Comparison of ENCODE assay signal across 8 mouse cellular contexts in genomic region chr8:89043940-89044339, GRCm38 (mm10). TPM values are rescaled to one million over a fixed set of nuclear protein-coding genes. Genes with fewer than 3 reads are reported as not detected.
DNase-seq lines count a peak whose midpoint lies in the region; ATAC-seq lines count a peak whose summit lies in the region.

Gene Sall1 (minus strand): TSS chr8:89044162.

- intact Hi-C loops in heart, postnatal 36 days (cut with DNase I), result loop anchor here (5.0 kb wide), 1 partner anchor 122 kb away; no protein-coding TSS in a partner anchor

- H3K4me3 ChIP-seq in heart, embryonic 14.5 days (ENCODE audit: control insufficient read depth in 1 of 2, insufficient read depth in 1 of 2, low read depth in 1 of 2, low read length in 2 of 2), result peak within 1 kb of the TSS; percentile 74 to 93
- peak within 1 kb of the TSS; percentile 57 for H3K4me3 ChIP-seq in intestine, embryonic 14.5 days (ENCODE audit: low read depth, low read length)
- peak within 1 kb of the TSS; percentile 81 for H3K4me3 ChIP-seq in limb, embryonic 11.5 days (ENCODE audit: low read depth, low read length)
- peak within 1 kb of the TSS; percentile 47 for H3K4me3 ChIP-seq in stomach, embryonic 14.5 days (ENCODE audit: low read depth, low read length)

- H3K4me2 ChIP-seq in heart, embryonic 14.5 days (ENCODE audit: low read length), result peak within 1 kb of the TSS; percentile 97
- H3K4me2 ChIP-seq in intestine, embryonic 14.5 days (ENCODE audit: low read length), result peak within 1 kb of the TSS; percentile 85
- H3K4me2 ChIP-seq in limb, embryonic 11.5 days (ENCODE audit: low read depth, severe bottlenecking), result peak within 1 kb of the TSS; percentile 72
- peak within 1 kb of the TSS; percentile 86 for H3K4me2 ChIP-seq in stomach, embryonic 14.5 days (replicated peaks; ENCODE audit: low read depth, low read length)

- no peaks in the 10 kb centered on the region for H3K36me3 ChIP-seq in heart, embryonic 14.5 days (ENCODE audit: control insufficient read depth, insufficient read depth, low read length)
- H3K36me3 ChIP-seq in intestine, embryonic 14.5 days (ENCODE audit: control insufficient read depth, insufficient read depth, low read length), result no peaks in the 10 kb centered on the region
- no peaks in the 10 kb centered on the region for H3K36me3 ChIP-seq in limb, embryonic 11.5 days (ENCODE audit: control insufficient read depth, insufficient read depth, low read length)
- no peaks in the 10 kb centered on the region for H3K36me3 ChIP-seq in stomach, embryonic 14.5 days (ENCODE audit: control insufficient read depth, insufficient read depth, low read length)

- peaks cover 56% of the 10 kb centered on the region for H3K27me3 ChIP-seq in heart, embryonic 14.5 days (ENCODE audit: control insufficient read depth, insufficient read depth, low read length)
- peaks cover 95% of the 10 kb centered on the region for H3K27me3 ChIP-seq in intestine, embryonic 14.5 days (replicated peaks; ENCODE audit: control insufficient read depth, insufficient read depth, low read length)
- H3K27me3 ChIP-seq in limb, embryonic 11.5 days (ENCODE audit: control insufficient read depth, insufficient read depth, low read length), result peaks cover 5% of the 10 kb centered on the region; the same call in 1 of the 2 replicates
- H3K27me3 ChIP-seq in stomach, embryonic 14.5 days (ENCODE audit: control insufficient read depth, insufficient read depth, low read length), result peaks cover 38% of the 10 kb centered on the region

- peak within 1 kb of the TSS; percentile 86 for H3K9ac ChIP-seq in heart, embryonic 14.5 days (ENCODE audit: low read length)
- peak within 1 kb of the TSS; percentile 34 for H3K9ac ChIP-seq in intestine, embryonic 14.5 days (ENCODE audit: low read length)
- peak within 1 kb of the TSS; percentile 99 for H3K9ac ChIP-seq in limb, embryonic 11.5 days (ENCODE audit: low read length)
- H3K9ac ChIP-seq in stomach, embryonic 14.5 days (replicated peaks; ENCODE audit: low read depth, low read length), result 0 out of 2 replicates have a peak within 1 kb of the TSS, but pooled peaks have one; percentile 6

- WGBS in heart, embryonic 14.5 days, result under 1% methylated on average over 25 of the region's 25 CpGs
- under 1% methylated on average over 25 of the region's 25 CpGs for WGBS in intestine, embryonic 14.5 days
- WGBS in limb, embryonic 11.5 days, result 0% methylated on average over 25 of the region's 25 CpGs
- under 1% methylated on average over 25 of the region's 25 CpGs for WGBS in stomach, embryonic 14.5 days

- H3K9me3 ChIP-seq in heart, embryonic 14.5 days (ENCODE audit: control insufficient read depth, low read length), result no peaks in the 10 kb centered on the region
- H3K9me3 ChIP-seq in intestine, embryonic 14.5 days (ENCODE audit: control insufficient read depth, low read length), result no peaks in the 10 kb centered on the region
- no peaks in the 10 kb centered on the region for H3K9me3 ChIP-seq in limb, embryonic 11.5 days (ENCODE audit: control insufficient read depth, low read length)
- no peaks in the 10 kb centered on the region for H3K9me3 ChIP-seq in stomach, embryonic 14.5 days (ENCODE audit: control insufficient read depth, low read depth, low read length)

- ATAC-seq in heart, embryonic 14.5 days (ENCODE audit: insufficient number of reproducible peaks, insufficient read depth, low FRiP score, low read depth), result no peak
- no peak for ATAC-seq in intestine, embryonic 14.5 days (replicated peaks; ENCODE audit: low FRiP score, low TSS enrichment, low read depth)
- ATAC-seq in limb, embryonic 11.5 days (ENCODE audit: insufficient number of reproducible peaks, low FRiP score, low TSS enrichment, low read depth), result peak; percentile 15; the same call in 1 of the 2 replicates
- ATAC-seq in stomach, embryonic 14.5 days (ENCODE audit: insufficient number of reproducible peaks, insufficient read depth, low FRiP score, low read depth), result no peak

- DNase-seq in heart, postnatal 36 days, result no peak
- peak; percentile 72 for DNase-seq in embryo, embryonic 11 days
- peak; percentile 77 for DNase-seq in intestine, embryonic 14.5 days (ENCODE audit: low spot score)
- DNase-seq in limb, embryonic 11.5 days (ENCODE audit: low spot score), result peak; percentile 74
- no peak for DNase-seq in spleen, adult 18-20 months
- DNase-seq in thymus, postnatal 14 days, result no peak

- peaks cover 6 to 9% of the 10 kb centered on the region in 2 experiments for H3K4me1 ChIP-seq in heart, embryonic 14.5 days (ENCODE audit: control insufficient read depth in 2 of 2, insufficient read depth in 2 of 2, low read length in 2 of 2)
- peaks cover 3% of the 10 kb centered on the region; the same call in 1 of the 2 replicates for H3K4me1 ChIP-seq in intestine, embryonic 14.5 days (replicated peaks; ENCODE audit: control insufficient read depth, insufficient read depth, low read length)
- H3K4me1 ChIP-seq in limb, embryonic 11.5 days (ENCODE audit: control insufficient read depth, insufficient read depth, low read length), result peaks cover 3% of the 10 kb centered on the region; the same call in 1 of the 2 replicates
- H3K4me1 ChIP-seq in stomach, embryonic 14.5 days (ENCODE audit: control insufficient read depth, insufficient read depth, low read length), result peaks cover 11% of the 10 kb centered on the region

- peak within 1 kb of the TSS; percentile 60 to 89; a peak in 3 of 4 replicates for H3K27ac ChIP-seq in heart, embryonic 14.5 days (replicated peaks in 1 of 2; ENCODE audit: control insufficient read depth in 1 of 2, insufficient read depth in 1 of 2, low read depth in 2 of 2, low read length in 2 of 2)
- peak within 1 kb of the TSS; percentile 38; the same call in 1 of the 2 replicates for H3K27ac ChIP-seq in intestine, embryonic 14.5 days (ENCODE audit: low read depth)
- H3K27ac ChIP-seq in limb, embryonic 11.5 days (replicated peaks; ENCODE audit: low read depth, low read length), result peak within 1 kb of the TSS; percentile 99
- no peak within 1 kb of the TSS; the same call in 1 of the 2 replicates for H3K27ac ChIP-seq in stomach, embryonic 14.5 days (ENCODE audit: low read length)

RNA-seq across cellular contexts. Expression of gene Sall1, which starts in this region (rescaled TPM):
- 4.7 and 5.1 TPM in 2 replicates for polyA plus RNA-seq in heart, embryonic 14.5 days (2014; fragmentation: Nextera tagmentation; extraction: Ambion mirVana)
- total RNA-seq in heart, postnatal 36 days (2021), result 1 to 10 TPM; 1.0 to 1.5 TPM
- 2.8 and 3.3 TPM in 2 replicates for polyA plus RNA-seq in intestine, embryonic 14.5 days (2014; fragmentation: Nextera tagmentation; extraction: Ambion mirVana)
- polyA plus RNA-seq in limb, embryonic 11.5 days (2014; fragmentation: Nextera tagmentation; extraction: Ambion mirVana), result 30.0 and 30.4 TPM in 2 replicates
- polyA plus RNA-seq in stomach, embryonic 14.5 days (2014; fragmentation: Nextera tagmentation; extraction: Ambion mirVana), result 0.52 and 0.62 TPM in 2 replicates

Comparison
In these comparisons a context has a peak if more than half of its experiments do, and no peak if none do; other contexts are left out.
1. H3K9ac ChIP-seq: peak in every context shown above with its lines; median percentile 99 in limb, embryonic 11.5 days; 86 in heart, embryonic 14.5 days; 34 in intestine, embryonic 14.5 days; 6 in stomach, embryonic 14.5 days.
2. DNase-seq: peak in embryo, embryonic 11 days (single experiment), intestine, embryonic 14.5 days (single experiment) and limb, embryonic 11.5 days (single experiment); none in heart, postnatal 36 days (0 of 2), spleen, adult 18-20 months (0 of 2) and thymus, postnatal 14 days (single experiment).
3. Peak in every context shown above with its lines, with median percentiles within 50 percentile points of each other: H3K4me2 ChIP-seq and H3K4me3 ChIP-seq.